Mouse (Mus musculus): ENCODE data around the gene Insc. TPM values are rescaled to one million over a fixed set of nuclear protein-coding genes. Genes with fewer than 3 reads are reported as not detected.

The Insc gene
- polyA plus RNA-seq, 1 experiment from 2014 or later: 13.7 TPM

DNA sequence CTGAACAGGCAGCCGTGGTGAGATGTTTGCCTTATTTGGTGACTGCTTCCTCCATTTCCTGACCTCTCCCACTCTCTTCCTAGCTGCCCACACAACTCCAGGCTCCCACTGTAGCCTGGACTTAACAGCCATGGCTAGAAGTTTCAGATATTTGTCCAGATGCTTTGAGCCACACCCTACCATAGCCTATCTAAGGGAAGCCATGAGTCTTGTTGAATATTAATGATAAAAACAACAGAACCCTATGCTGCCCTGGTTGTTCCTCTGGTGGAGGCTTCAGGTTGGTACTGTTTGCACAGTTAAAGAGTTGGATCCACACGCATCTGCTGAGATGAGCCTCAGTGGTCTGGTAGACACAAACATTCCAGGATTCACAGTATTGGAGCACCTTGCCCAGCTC, 61.8 kb downstream of the Insc start:
- ATAC-seq (ENCODE audit: low FRiP score, low read depth): no peak
- H3K4me2 ChIP-seq (replicated peaks): no peak overlapping the region
- no peaks in the 10 kb centered on the region for H3K9me3 ChIP-seq
- H3K27ac ChIP-seq: no peak overlapping the region
- no peak overlapping the region for H3K4me3 ChIP-seq
- H3K9ac ChIP-seq: no peak overlapping the region
- 89% methylated on average over 2 of the region's 2 CpGs for WGBS
- H3K4me1 ChIP-seq: no peaks in the 10 kb centered on the region
- no peaks in the 10 kb centered on the region for H3K27me3 ChIP-seq (replicated peaks)
- H3K36me3 ChIP-seq: no peaks in the 10 kb centered on the region

DNA sequence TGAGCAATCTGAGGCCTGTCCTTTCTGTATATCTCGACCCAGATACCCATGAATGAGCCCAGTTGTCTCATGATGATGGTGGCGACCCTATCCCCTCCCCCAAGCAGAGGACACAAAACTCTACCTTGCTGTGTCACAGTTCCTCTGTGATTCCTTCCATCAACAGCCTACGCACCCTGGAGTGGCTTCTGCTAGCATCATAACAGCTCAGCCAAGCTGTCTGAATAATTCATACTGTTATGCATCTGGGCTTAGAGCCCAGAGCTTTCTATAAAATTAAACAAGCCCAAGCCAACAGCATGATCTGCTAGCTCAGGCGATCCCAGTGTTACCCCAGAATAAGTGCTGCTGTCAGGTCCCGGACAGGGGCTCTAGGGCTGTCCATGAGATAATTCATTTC, 63.8 kb downstream of the Insc start:
- no peak for ATAC-seq (ENCODE audit: low FRiP score, low read depth)
- Histone ChIP-seq H3K4me2 (replicated peaks) (no peak overlapping the region), H3K9me3 (0 out of 2 replicates have a peak, but pooled peaks cover 6% of the 10 kb centered on the region), H3K9ac (no peak overlapping the region), H3K27ac (no peak overlapping the region), H3K4me3 (no peak overlapping the region), H3K4me1 (no peaks in the 10 kb centered on the region), H3K27me3 (replicated peaks) (no peaks in the 10 kb centered on the region), H3K36me3 (no peaks in the 10 kb centered on the region)
- WGBS: 83% methylated on average over 5 of the region's 5 CpGs

DNA sequence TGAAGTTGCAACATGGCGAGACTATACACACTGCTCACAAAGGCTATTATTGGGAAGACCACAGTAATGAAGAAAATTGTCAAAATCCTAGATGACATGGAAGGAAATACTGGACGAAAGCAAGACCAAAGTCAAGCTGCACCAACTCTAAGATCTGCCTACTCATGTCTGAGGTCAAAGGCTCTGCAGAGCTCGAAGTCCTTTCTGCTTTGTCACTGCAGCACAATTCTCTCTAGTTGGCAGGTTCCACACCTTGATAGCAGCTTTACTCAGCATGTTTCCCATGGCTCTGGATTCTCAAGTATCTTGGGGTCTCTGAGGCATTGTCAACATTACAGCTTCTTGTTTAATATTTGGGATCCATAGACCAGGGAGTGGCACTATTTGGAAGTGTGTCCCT, 64.8 kb downstream of the Insc start:
- ATAC-seq (ENCODE audit: low FRiP score, low read depth): no peak
- Histone ChIP-seq H3K4me1 (no peaks in the 10 kb centered on the region), H3K4me2 (replicated peaks) (no peak overlapping the region), H3K36me3 (no peaks in the 10 kb centered on the region), H3K4me3 (no peak overlapping the region), H3K27ac (no peak overlapping the region), H3K9ac (no peak overlapping the region), H3K9me3 (0 out of 2 replicates have a peak, but pooled peaks cover 6% of the 10 kb centered on the region), H3K27me3 (replicated peaks) (no peaks in the 10 kb centered on the region)
- 90% methylated on average over 3 of the region's 3 CpGs for WGBS

DNA sequence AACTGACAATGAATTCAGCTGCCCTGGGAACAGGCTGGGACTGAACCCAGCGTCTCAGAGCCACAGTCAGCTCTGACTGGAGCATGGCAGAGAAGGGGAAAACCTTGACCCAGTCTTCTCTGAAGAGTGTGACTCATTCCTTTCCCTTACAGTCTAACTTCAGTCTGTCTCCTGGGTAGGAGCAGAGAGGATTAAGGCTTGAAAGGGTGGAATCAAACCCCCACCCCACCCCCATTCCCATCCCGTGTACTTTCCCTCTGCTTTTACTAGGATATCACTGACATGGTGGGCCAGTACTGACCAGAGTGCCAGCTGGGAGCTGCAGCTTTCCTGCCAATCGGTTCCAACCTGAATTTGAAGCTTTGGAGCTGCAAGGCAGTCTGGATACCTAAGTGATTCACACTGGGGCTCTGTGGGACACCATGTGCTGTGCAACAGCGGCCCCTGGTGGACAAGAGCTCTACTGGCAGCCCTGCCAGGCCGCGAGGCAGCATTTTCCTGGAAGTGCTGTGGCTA, 73.9 kb downstream of the Insc start:
- no peaks in the 10 kb centered on the region for H3K4me1 ChIP-seq
- peak; percentile 92 for ATAC-seq (ENCODE audit: low FRiP score, low read depth)
- H3K27me3 ChIP-seq (replicated peaks): no peaks in the 10 kb centered on the region
- H3K9me3 ChIP-seq: no peaks in the 10 kb centered on the region
- 10% methylated on average over 6 of the region's 6 CpGs for WGBS
- no peaks in the 10 kb centered on the region for H3K36me3 ChIP-seq
- H3K27ac ChIP-seq: no peak overlapping the region
- no peak overlapping the region for H3K4me3 ChIP-seq
- H3K9ac ChIP-seq: no peak overlapping the region
- H3K4me2 ChIP-seq (replicated peaks): no peak overlapping the region

DNA sequence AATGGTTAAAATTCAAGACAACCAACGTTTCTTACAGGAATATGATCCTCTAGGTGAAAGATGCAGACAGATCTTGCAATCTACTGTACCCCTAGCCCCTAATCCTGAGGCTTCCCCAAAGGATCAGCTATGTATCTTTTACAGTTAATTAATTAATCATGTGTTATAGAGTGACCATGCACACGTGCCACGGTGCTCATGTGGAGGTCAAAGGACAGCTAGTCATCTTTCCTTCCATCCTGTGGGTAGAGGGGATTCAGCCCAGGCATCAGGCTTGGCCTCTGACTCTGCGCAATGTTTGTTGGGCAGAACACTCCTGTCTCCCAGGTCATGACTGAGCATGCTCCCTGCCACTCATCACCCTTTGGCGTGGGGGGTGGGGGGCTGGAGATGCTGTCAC, 74.4 kb downstream of the Insc start:
- 36% methylated on average over 5 of the region's 5 CpGs for WGBS
- peak; percentile 53; the same call in 1 of the 2 replicates for ATAC-seq (ENCODE audit: low FRiP score, low read depth)

DNA sequence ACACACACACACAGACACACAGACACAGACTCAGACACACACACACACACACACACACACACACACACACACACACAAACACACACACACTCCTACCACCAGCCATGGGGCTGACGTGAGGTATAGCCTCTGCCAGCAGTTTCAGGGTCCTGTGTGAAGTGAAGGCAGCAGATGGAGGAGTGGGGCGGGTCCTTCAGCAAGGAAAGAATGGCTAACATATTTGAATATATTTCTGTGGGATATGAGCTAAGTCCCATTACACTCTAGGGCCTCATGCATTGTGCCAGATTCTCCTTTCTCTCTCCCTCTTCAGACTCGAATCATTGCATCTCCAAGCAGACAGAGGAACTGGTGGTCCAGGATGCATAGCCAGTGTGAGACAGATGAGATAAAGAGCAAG, 74.9 kb downstream of the Insc start:
- H3K9me3 ChIP-seq: no peaks in the 10 kb centered on the region
- no peak overlapping the region for H3K27ac ChIP-seq
- no peaks in the 10 kb centered on the region for H3K4me1 ChIP-seq
- no peaks in the 10 kb centered on the region for H3K36me3 ChIP-seq
- H3K27me3 ChIP-seq (replicated peaks): no peaks in the 10 kb centered on the region
- no peak overlapping the region for H3K4me3 ChIP-seq
- WGBS: 78% methylated on average over 3 of the region's 3 CpGs
- H3K4me2 ChIP-seq (replicated peaks): no peak overlapping the region
- no peak for ATAC-seq (ENCODE audit: low FRiP score, low read depth)
- 0 out of 2 replicates have a peak overlapping the region, but pooled peaks have one; percentile 13 for H3K9ac ChIP-seq

More for the DNA sequence above, 74.4 kb downstream of the Insc start:
- no peak overlapping the region for H3K4me3 ChIP-seq
- no peaks in the 10 kb centered on the region for H3K4me1 ChIP-seq
- H3K27ac ChIP-seq: no peak overlapping the region
- no peaks in the 10 kb centered on the region for H3K36me3 ChIP-seq
- H3K4me2 ChIP-seq (replicated peaks): no peak overlapping the region
- H3K9me3 ChIP-seq: no peaks in the 10 kb centered on the region
- 0 out of 2 replicates have a peak overlapping the region, but pooled peaks have one; percentile 13 for H3K9ac ChIP-seq
- H3K27me3 ChIP-seq (replicated peaks): no peaks in the 10 kb centered on the region

DNA sequence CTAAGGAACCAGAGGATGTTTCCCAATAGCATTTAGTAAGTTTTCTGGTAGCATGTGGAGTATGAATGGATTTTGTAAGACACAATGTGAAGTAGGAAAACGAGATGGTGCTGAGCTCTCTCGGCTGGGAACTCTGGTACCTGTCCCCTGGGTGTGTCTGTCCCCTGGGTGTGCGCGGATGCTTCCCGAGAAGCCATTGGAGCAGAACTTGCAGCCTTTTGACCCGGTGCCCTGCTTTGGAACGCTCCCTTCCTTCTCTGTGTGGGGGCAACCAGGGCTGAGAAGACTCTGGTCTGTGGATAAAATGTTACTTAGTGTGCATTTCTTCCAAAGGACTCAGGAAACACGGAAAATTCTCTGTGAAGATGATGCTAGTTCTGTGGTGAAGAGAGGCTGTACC, 75.3 kb downstream of the Insc start:
- Histone ChIP-seq H3K27ac (no peak overlapping the region), H3K36me3 (no peaks in the 10 kb centered on the region), H3K4me1 (no peaks in the 10 kb centered on the region), H3K9me3 (no peaks in the 10 kb centered on the region), H3K9ac (no peak overlapping the region), H3K4me3 (no peak overlapping the region), H3K4me2 (replicated peaks) (no peak overlapping the region), H3K27me3 (replicated peaks) (no peaks in the 10 kb centered on the region)
- ATAC-seq (ENCODE audit: low FRiP score, low read depth): no peak
- 80% methylated on average over 8 of the region's 8 CpGs for WGBS

DNA sequence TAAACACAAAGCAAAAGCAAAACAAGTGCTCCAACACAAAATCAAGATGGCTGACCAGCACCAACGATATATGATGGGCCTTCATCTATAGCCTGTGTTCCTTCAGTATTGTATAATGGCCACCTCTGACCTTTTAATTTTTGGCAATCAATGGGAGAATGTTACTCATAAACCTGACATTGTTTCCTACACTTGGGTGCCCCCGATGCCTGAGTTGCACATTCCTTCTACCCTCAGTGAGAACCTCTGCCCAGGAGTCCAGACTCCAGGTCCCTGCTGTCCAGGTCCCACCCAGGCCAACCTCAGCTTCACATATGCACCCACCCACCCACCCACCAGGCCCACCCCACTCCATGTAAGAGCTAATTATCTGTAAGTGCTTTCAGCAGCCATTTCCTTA, 79.2 kb downstream of the Insc start:
- no peaks in the 10 kb centered on the region for H3K4me1 ChIP-seq

DNA sequence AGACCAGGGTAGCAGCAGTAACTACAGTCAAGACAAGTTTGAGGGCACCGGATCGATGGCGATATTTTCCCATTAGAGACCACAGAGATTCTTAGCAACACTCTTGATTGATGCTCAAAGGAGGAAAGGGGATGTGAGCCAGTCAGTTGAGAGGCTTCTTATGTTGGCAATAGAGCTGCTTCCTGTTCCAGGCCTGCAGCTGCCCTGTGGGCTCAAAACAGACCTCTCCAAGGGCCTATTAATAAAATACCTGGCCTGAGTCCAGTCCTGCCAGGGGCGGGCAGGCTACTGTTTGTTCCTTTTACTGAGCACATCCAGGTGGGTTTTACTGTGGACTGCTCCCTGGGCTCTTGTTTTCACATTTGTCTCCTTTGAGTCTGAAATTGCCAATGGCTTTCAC, 83.9 kb downstream of the Insc start:
- H3K9ac ChIP-seq: no peak overlapping the region
- H3K4me3 ChIP-seq: no peak overlapping the region
- WGBS: 83% methylated on average over 4 of the region's 4 CpGs
- no peaks in the 10 kb centered on the region for H3K4me1 ChIP-seq
- ATAC-seq (ENCODE audit: low FRiP score, low read depth): no peak
- H3K4me2 ChIP-seq (replicated peaks): no peak overlapping the region
- no peaks in the 10 kb centered on the region for H3K9me3 ChIP-seq
- no peak overlapping the region for H3K27ac ChIP-seq
- no peaks in the 10 kb centered on the region for H3K36me3 ChIP-seq
- peaks cover 3% of the 10 kb centered on the region; the same call in 1 of the 2 replicates for H3K27me3 ChIP-seq (replicated peaks)

More for the DNA sequence above, 79.2 kb downstream of the Insc start:
- ATAC-seq (ENCODE audit: low FRiP score, low read depth): no peak
- Histone ChIP-seq H3K27me3 (replicated peaks) (no peaks in the 10 kb centered on the region), H3K36me3 (no peaks in the 10 kb centered on the region), H3K4me3 (no peak overlapping the region), H3K9ac (no peak overlapping the region), H3K4me2 (replicated peaks) (no peak overlapping the region), H3K27ac (no peak overlapping the region), H3K9me3 (no peaks in the 10 kb centered on the region)
- WGBS: 85% methylated on average over 2 of the region's 2 CpGs

DNA sequence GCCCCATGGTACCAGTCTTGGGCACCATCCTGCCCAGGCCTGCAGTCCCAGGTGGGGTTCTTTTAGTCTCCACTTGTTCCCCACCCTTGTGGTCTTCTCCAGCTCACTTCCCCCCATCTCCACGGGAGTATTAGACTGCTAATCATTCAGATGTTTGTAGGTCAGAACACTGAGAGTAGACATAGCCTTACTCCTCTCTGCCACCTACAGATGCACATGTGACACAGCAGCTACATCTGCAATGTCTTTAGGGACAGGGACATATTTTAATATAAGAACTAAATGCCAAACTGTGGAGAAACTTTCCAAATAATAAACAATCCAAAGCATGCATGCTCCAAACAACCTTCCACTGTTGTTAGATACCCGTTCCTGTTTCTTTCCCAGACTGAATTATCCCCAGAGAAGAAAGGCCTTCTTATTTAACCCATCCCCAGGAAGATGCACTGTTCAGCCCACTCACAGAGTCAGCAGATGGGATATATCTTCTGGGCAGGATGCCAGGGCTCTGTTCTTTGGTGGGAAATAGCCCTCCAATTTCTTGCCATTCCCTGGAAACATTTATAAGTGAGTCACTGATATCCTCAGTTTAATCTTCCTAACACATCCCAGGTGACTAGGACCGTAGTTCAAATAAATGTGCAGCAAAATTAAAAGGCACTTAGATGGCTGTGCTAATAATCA, 88.9 kb downstream of the Insc start:
- Histone ChIP-seq H3K27ac (no peak overlapping the region), H3K4me2 (replicated peaks) (no peak overlapping the region), H3K9ac (no peak overlapping the region), H3K36me3 (no peaks in the 10 kb centered on the region), H3K9me3 (no peaks in the 10 kb centered on the region), H3K4me1 (no peaks in the 10 kb centered on the region), H3K4me3 (no peak overlapping the region), H3K27me3 (replicated peaks) (peaks cover 3% of the 10 kb centered on the region; the same call in 1 of the 2 replicates)
- WGBS: 68% methylated on average over 3 of the region's 3 CpGs
- ATAC-seq (ENCODE audit: low FRiP score, low read depth): no peak

DNA sequence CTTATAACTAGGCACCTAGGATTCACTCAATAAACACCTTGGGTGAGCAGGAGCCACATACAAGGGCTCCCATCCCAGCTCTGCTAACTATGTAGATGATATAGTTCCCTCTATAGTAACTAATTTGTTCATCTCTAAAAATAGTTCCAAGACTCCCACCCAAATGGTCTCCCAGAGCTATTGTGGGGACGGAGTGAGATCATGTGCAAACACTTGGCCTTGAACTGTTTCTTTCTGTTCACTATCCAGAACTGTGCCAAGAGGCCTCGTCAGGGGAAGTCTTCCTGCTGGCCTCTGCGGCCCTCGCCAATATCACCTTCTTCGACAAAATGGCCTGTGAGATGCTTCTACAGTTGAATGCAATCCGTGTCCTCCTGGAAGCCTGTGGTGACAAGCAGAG, 91.0 kb downstream of the Insc start:
- no peak overlapping the region for H3K4me3 ChIP-seq
- H3K4me1 ChIP-seq: no peaks in the 10 kb centered on the region
- WGBS: 89% methylated on average over 6 of the region's 6 CpGs
- H3K4me2 ChIP-seq (replicated peaks): no peak overlapping the region
- no peak for ATAC-seq (ENCODE audit: low FRiP score, low read depth)
- no peak overlapping the region for H3K9ac ChIP-seq
- H3K27me3 ChIP-seq (replicated peaks): peaks cover 3% of the 10 kb centered on the region; the same call in 1 of the 2 replicates
- no peaks in the 10 kb centered on the region for H3K36me3 ChIP-seq
- H3K9me3 ChIP-seq: no peaks in the 10 kb centered on the region
- no peak overlapping the region for H3K27ac ChIP-seq

DNA sequence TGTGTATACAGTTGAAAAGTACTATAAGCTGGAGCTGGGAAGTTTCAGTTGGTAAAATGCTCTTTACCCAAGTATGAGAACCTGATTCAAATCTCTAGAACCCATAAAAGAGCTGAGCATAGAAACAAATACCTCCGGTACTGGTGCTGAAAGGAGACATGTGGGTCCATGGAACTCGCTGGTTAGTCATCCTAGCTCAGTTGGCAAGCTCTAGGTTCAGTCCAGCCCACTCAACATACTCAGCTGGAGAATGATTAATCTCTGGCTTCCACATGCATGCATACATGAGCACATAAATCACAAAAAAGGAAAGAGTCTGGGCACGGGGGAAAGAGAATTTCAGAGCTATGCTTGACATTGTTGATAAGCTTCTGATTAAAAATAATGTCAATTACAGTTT, 93.8 kb downstream of the Insc start:
- Histone ChIP-seq H3K27ac (no peak overlapping the region), H3K9me3 (no peaks in the 10 kb centered on the region), H3K4me3 (no peak overlapping the region), H3K4me1 (no peaks in the 10 kb centered on the region; the same call in 1 of the 2 replicates), H3K36me3 (no peaks in the 10 kb centered on the region), H3K9ac (no peak overlapping the region), H3K27me3 (replicated peaks) (no peaks in the 10 kb centered on the region), H3K4me2 (replicated peaks) (no peak overlapping the region)
- WGBS: 82% methylated on average over 3 of the region's 3 CpGs
- ATAC-seq (ENCODE audit: low FRiP score, low read depth): no peak

All from neural tube, embryonic 12.5 days (tissue).